Mouse (Mus musculus) stomach, embryonic 16.5 days (tissue): Measurements from ENCODE around the gene Igsf8. TPM values are rescaled to one million over a fixed set of nuclear protein-coding genes. Genes with fewer than 3 reads are reported as not detected.

Experiments
- ATAC-seq: fragments of 200-750 bp; cut with Nextera tagmentation; 2 replicates; pipeline ENCODE4 v1.8.0; 2017; ENCODE audit warnings: moderate number of reproducible peaks, moderate TSS enrichment; ENCODE audit not compliant: insufficient read depth, low FRiP score
- H3K27ac ChIP-seq: fragments of 300-500 bp; sonication (generic); 2 replicates; pipeline ENCODE4 v1.5.1; 2014; ENCODE audit warnings: low read length
- H3K27me3 ChIP-seq: fragments of 300-500 bp; sonication (generic); 2 replicates; pipeline ENCODE4 v1.6.1; 2014; ENCODE audit warnings: low read length, control low read depth, mixed read lengths; ENCODE audit not compliant: control insufficient read depth, insufficient read depth
- H3K36me3 ChIP-seq: fragments of 300-500 bp; sonication (generic); 2 replicates; pipeline ENCODE4 v1.6.1; 2014; ENCODE audit warnings: low read length; ENCODE audit not compliant: control insufficient read depth, insufficient read depth
- H3K4me1 ChIP-seq: fragments of 300-500 bp; sonication (generic); 2 replicates; pipeline ENCODE4 v1.6.1; 2014; ENCODE audit warnings: low read length, control low read depth, mixed read lengths; ENCODE audit not compliant: control insufficient read depth, insufficient read depth
- H3K4me2 ChIP-seq: fragments of 300-500 bp; sonication (generic); 2 replicates; pipeline ENCODE4 v1.6.1; 2014; ENCODE audit warnings: low read depth, low read length, mixed read lengths
- H3K4me3 ChIP-seq: fragments of 300-500 bp; sonication (generic); replicated peaks from 2 replicates; pipeline ENCODE4 v1.5.1; 2014; ENCODE audit warnings: mild to moderate bottlenecking, low read length
- H3K9ac ChIP-seq: fragments of 300-500 bp; sonication (generic); 2 replicates; pipeline ENCODE4 v1.6.1; 2014; ENCODE audit warnings: low read length
- H3K9me3 ChIP-seq: fragments of 300-500 bp; sonication (generic); replicated peaks from 2 replicates; pipeline ENCODE4 v1.6.1; 2016; ENCODE audit warnings: low read length, control low read depth; ENCODE audit not compliant: control insufficient read depth
- WGBS: fragments of 180-500 bp; shearing (Covaris S2); extraction: QIAGEN DNeasy Blood & Tissue Kit; methylation state at CpG from one replicate; pipeline ENCODE4 v1.1.7; 2014; 5-methylcytosine and 5-hydroxymethylcytosine counted together
- polyA plus RNA-seq: library from polyadenylated mRNA; unstranded; fragments of >200 nt; fragmentation: Nextera tagmentation; extraction: Ambion mirVana; gene quantifications from 2 replicates; pipeline ENCODE4 v1.2.1, GENCODE M21; 2015

Igsf8 gene
- polyA plus RNA-seq, 1 experiment from 2014 or later: 27.8 TPM

DNA sequence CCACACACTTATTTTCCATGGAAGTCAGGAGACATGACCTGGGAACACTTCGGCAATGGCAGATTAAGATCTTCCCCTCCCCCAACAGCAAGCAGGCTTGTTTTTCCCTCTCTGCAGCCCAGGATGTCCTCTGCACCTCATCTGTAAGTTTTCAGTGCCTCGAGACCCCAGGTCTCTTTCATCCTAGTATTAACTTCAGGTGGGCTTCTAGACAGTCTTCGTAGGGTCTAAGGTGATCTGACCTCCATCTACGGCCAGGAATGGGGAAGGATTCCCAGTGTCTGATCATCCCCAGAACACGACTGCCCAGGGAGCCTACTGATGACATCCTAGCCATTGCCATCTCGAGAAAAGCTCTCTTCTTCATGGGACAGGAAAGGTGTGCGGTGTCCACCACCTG lies 67.0 kb downstream of the Igsf8 start:
- no peaks in the 10 kb centered on the region for H3K36me3 ChIP-seq
- peaks cover 49% of the 10 kb centered on the region for H3K27me3 ChIP-seq
- ATAC-seq: no peak
- H3K9me3 ChIP-seq: no peaks in the 10 kb centered on the region
- H3K4me1 ChIP-seq: 0 out of 2 replicates have a peak, but pooled peaks cover 7% of the 10 kb centered on the region
- no peak overlapping the region for H3K9ac ChIP-seq
- no peak overlapping the region for H3K4me2 ChIP-seq
- 70% methylated on average over 7 of the region's 7 CpGs for whole genome bisulfite sequencing
- H3K4me3 ChIP-seq: no peak overlapping the region
- H3K27ac ChIP-seq: no peak overlapping the region

DNA sequence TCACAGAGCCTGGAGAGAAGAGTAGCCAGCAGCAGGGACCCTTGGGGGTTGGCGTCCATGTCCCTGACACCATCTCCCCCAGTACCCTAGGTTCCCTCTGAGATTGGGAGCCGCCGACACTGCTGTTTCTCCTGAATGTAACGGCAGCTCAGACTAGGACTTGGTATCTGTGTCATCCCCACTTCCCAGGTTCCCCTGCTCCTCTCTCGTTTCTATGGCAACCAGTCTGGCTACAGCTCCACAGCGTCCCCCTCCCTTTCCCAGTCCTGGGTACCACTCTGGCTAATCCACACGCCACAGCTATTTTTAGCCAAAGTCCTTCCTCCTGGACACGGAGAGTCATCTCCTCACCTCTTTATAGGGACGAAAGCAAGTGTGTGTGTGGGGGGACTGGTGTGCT lies 67.7 kb downstream of the Igsf8 start, which contains the start of gene Kcnj9:
TSS of gene Kcnj9 (minus strand) at position 188 of the 400 bp plus-strand sequence.
- 20% methylated on average over 9 of the region's 9 CpGs for WGBS
- no peak for ATAC-seq
- Histone ChIP-seq H3K36me3 (no peaks in the 10 kb centered on the region), H3K27ac (no peak within 1 kb of the TSS), H3K4me1 (0 out of 2 replicates have a peak, but pooled peaks cover 7% of the 10 kb centered on the region), H3K9ac (no peak within 1 kb of the TSS), H3K27me3 (peaks cover 53% of the 10 kb centered on the region), H3K4me3 (no peak within 1 kb of the TSS), H3K4me2 (no peak within 1 kb of the TSS), H3K9me3 (no peaks in the 10 kb centered on the region)

DNA sequence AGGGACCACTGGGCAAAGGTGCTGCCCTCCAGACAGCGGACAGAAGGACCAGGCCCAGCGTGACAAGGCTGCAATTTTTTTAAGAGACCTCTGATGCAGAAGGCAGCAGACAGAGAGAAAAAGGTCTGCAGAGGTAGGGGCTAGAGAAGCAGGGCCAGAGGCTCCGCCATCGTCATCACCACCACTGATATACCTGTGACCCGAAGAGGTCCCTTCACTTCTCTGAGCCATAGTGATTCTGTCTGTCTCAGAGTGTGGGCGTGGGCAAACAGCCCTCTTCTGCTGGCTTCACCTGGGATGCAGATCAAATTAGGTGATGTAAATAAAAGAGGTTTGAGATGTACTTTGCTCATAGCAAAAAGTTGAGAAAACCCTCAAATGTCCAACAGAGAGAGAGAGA lies 68.2 kb downstream of the Igsf8 start:
- no peaks in the 10 kb centered on the region for H3K36me3 ChIP-seq
- no peak overlapping the region for H3K4me3 ChIP-seq
- H3K9ac ChIP-seq: no peak overlapping the region
- no peaks in the 10 kb centered on the region for H3K9me3 ChIP-seq
- H3K27ac ChIP-seq: no peak overlapping the region
- H3K4me2 ChIP-seq: no peak overlapping the region
- 0 out of 2 replicates have a peak, but pooled peaks cover 7% of the 10 kb centered on the region for H3K4me1 ChIP-seq
- peaks cover 53% of the 10 kb centered on the region for H3K27me3 ChIP-seq
- 64% methylated on average over 6 of the region's 6 CpGs for WGBS
- ATAC-seq: no peak

DNA sequence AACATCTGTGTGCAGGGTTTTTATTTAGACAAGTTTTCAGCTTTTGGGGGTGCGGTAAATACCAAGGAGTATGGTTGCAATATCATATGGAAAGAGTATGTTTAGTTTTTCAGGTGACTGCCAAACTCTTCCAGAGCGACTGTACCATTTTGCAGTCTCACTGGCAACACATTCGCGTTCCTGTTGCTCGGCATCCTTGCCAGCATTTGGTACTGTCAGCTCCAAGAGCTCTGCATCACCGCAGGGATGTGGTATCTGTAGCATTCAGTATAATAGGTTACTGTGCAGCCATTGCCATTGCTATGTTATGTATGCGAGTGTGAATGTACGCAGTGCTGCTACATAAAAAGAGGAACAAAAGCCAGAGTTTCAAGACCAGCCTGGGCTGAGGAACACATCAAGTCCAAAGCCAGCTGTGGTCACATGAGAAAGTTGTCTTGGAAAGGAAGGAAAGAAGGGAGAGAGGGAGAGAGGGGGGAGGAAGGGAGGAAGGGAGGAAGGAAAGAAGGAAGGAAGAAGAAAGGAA lies 70.0 kb downstream of the Igsf8 start:
- WGBS: 72% methylated on average over 8 of the region's 8 CpGs
- no peak for ATAC-seq
- no peaks in the 10 kb centered on the region for H3K36me3 ChIP-seq
- H3K4me3 ChIP-seq: no peak overlapping the region
- no peak overlapping the region for H3K9ac ChIP-seq
- H3K4me2 ChIP-seq: no peak overlapping the region
- H3K9me3 ChIP-seq: no peaks in the 10 kb centered on the region
- H3K4me1 ChIP-seq: 0 out of 2 replicates have a peak, but pooled peaks cover under 1% of the 10 kb centered on the region
- H3K27me3 ChIP-seq: peaks cover 37% of the 10 kb centered on the region
- no peak overlapping the region for H3K27ac ChIP-seq

DNA sequence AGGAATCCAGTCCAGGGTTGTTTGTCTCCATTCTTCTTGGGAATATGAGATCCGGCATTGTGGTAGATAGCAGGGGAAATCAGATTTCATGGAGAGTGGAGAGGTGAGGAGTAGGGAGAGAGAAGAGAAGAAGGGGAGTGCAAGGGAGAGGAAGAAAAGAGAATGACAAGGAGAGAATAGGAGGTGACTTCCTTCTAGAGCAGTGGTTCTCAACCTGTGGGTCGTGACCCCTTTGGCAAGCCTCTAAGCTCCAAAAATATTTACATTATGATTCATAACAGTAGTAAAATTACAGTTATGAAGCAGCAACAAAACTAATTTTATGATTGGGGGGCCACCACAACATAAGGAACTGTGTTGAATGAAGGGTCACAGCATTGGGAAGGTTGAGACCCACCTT lies 71.5 kb downstream of the Igsf8 start:
- H3K9ac ChIP-seq: no peak overlapping the region
- H3K4me2 ChIP-seq: no peak overlapping the region
- no peaks in the 10 kb centered on the region for H3K36me3 ChIP-seq
- peaks cover 23% of the 10 kb centered on the region for H3K27me3 ChIP-seq
- 83% methylated on average over 2 of the region's 2 CpGs for WGBS
- no peaks in the 10 kb centered on the region for H3K4me1 ChIP-seq
- no peak overlapping the region for H3K27ac ChIP-seq
- no peak overlapping the region for H3K4me3 ChIP-seq
- H3K9me3 ChIP-seq: no peaks in the 10 kb centered on the region
- ATAC-seq: no peak

DNA sequence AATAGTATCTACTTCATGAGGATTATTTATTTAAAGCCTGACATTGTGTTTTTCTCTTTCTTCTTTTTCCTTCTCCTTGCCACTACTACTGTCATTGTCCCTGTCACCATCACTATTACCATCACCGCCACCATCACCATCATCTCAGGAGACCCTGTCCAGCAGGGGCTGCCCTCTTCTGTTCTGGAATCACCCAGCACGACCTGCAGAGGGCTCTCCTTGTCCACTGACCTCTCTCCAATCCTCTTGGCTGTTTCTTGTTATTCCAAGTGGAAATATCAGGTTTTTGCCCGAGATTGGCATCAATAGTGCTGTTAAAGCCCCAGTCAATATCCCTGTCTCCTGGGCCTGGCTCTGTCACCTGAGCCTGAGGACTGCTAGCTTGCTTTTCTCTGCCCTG lies 72.1 kb downstream of the Igsf8 start:
- Histone ChIP-seq H3K27ac (no peak overlapping the region), H3K36me3 (no peaks in the 10 kb centered on the region), H3K9ac (no peak overlapping the region), H3K9me3 (no peaks in the 10 kb centered on the region), H3K4me3 (no peak overlapping the region), H3K27me3 (peaks cover 20% of the 10 kb centered on the region), H3K4me2 (no peak overlapping the region), H3K4me1 (no peaks in the 10 kb centered on the region)
- 14% methylated on average over 3 of the region's 3 CpGs for WGBS
- no peak for ATAC-seq

DNA sequence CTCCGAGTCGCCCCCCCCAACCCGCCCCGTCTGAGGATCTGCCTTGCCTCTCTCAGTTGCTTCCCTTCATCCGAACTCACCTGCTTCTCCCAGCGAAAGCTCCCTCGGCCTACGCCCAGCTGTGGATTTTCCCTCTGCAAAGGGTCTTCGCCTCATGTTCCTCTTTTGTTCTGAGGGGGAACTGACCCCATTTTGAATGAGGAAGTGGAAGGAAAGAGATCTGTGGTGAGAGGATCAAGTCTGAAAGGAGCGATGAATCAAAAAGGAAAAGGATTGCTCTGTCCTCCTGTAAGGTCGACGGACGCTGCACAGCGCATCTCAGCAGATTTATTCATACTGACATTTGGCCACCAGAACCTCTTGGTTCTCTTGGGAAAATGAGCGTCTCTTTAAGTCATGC lies 74.4 kb downstream of the Igsf8 start:
- H3K4me3 ChIP-seq: no peak overlapping the region
- 69% methylated on average over 15 of the region's 15 CpGs for WGBS
- no peak overlapping the region for H3K4me2 ChIP-seq
- H3K9ac ChIP-seq: no peak overlapping the region
- no peak overlapping the region for H3K27ac ChIP-seq
- H3K36me3 ChIP-seq: no peaks in the 10 kb centered on the region
- H3K9me3 ChIP-seq: no peaks in the 10 kb centered on the region
- peaks cover 16% of the 10 kb centered on the region for H3K27me3 ChIP-seq
- ATAC-seq: no peak
- H3K4me1 ChIP-seq: peaks cover 4% of the 10 kb centered on the region

DNA sequence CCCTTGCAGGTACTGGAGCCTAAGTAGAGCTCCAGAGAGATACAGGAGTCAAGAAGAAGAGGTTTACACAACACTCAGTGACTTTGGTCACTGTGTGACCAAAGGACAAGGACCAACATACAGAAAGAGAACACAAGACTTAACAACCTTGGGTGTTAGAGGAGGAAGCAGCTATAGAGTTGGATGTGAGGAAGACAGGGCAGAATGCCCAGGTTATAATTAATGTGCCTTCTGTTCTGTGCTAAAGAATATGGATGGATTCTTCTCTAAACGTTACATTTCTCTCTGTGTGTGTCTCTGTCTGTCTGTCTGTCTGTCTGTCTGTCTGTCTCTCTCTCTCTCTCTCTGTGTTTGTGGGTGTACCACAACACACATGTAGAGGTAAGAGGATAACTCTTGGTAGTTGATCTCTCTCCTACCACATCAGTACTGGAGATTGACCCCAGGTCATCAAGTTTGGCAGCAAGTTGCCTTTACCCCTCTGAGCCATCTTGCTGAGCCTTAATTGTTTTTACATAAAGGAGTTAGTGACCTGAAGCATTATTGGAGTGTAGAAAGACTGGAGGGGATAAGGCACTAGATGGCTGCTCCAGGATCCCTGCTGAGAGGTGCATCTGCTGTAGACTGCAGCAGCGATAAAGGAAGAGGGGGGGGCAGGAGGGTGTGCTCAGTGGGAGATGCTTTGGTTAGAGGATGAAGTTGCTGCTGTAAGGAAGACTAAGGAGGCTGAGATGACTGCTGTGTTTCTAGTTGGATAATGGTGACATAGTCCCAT lies 76.2 kb downstream of the Igsf8 start:
- peaks cover 30% of the 10 kb centered on the region for H3K27me3 ChIP-seq
- no peak overlapping the region for H3K27ac ChIP-seq
- H3K4me1 ChIP-seq: peaks cover 4% of the 10 kb centered on the region
- H3K4me3 ChIP-seq: no peak overlapping the region
- H3K36me3 ChIP-seq: no peaks in the 10 kb centered on the region
- H3K9ac ChIP-seq: no peak overlapping the region
- no peaks in the 10 kb centered on the region for H3K9me3 ChIP-seq
- no peak overlapping the region for H3K4me2 ChIP-seq
- WGBS: 44% methylated on average over 2 of the region's 2 CpGs
- no peak for ATAC-seq

DNA sequence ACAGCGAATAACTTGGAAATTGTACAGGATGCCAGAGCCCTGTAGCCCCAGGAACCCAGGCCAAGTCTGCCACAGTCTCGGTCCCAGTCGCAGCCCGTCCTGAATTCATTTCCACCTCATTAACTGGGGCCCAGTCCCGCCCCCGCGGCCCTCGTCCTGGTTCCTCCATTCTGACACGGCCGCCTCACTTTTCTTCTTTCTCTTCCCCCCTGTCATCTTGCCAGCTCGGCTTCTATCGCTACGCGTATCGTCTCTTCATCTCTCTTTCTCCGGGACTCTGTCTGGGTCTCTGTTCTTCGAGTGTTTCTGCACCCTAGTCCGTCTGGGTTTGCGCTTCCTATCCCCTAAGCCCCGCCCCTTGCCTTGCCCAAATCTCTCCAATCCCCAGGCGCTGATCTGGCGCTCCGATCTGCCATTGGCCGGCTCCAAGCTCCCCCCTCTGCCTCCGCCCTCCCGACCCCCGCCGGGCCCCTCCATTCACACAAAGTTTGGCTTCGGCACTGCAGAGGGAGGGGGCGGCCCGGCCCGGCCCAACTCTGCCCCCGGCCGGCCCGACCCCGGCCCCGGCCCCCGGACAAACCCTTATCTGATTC lies 79.4 kb downstream of the Igsf8 start, which contains the start of gene Kcnj10:
TSS of gene Kcnj10 (plus strand) at position 482 of the 593 bp plus-strand sequence.
- no peaks in the 10 kb centered on the region for H3K36me3 ChIP-seq
- H3K4me3 ChIP-seq: peak within 1 kb of the TSS; percentile 47
- peaks cover 27% of the 10 kb centered on the region for H3K27me3 ChIP-seq
- H3K4me1 ChIP-seq: peaks cover 4% of the 10 kb centered on the region
- peak within 1 kb of the TSS; percentile 59 for H3K4me2 ChIP-seq
- peak; percentile 84; the same call in 1 of the 2 replicates for ATAC-seq
- no peaks in the 10 kb centered on the region for H3K9me3 ChIP-seq
- 2% methylated on average over 37 of the region's 38 CpGs for WGBS
- H3K9ac ChIP-seq: peak within 1 kb of the TSS; percentile 17; the same call in 1 of the 2 replicates
- H3K27ac ChIP-seq: no peak within 1 kb of the TSS
